Mouse (Mus musculus): ENCODE measurements around the gene Tmem25. TPM values are rescaled to one million over a fixed set of nuclear protein-coding genes. Genes with fewer than 3 reads are reported as not detected.
A peak's percentile ranks its signal among the peaks of the same experiment; 100 is the strongest.

The Tmem25 gene
- polyA plus RNA-seq, 1 experiment from 2014 or later, result 2.3 TPM

- 94% methylated on average over 10 of the region's 10 CpGs for WGBS
- Histone ChIP-seq H3K27ac (no peak overlapping the region), H3K9me3 (no peaks in the 10 kb centered on the region), H3K9ac (no peak overlapping the region), H3K4me3 (no peak overlapping the region), H3K27me3 (no peaks in the 10 kb centered on the region), H3K4me2 (no peak overlapping the region), H3K4me1 (no peaks in the 10 kb centered on the region), H3K36me3 (peaks cover 79% of the 10 kb centered on the region)
- ATAC-seq (ENCODE audit: insufficient number of reproducible peaks, low FRiP score, low TSS enrichment, low read depth), result no peak
Measured at GRCm38 (mm10) chr9:44807778-44808177, 8.7 kb upstream of the Tmem25 start.

- no peaks in the 10 kb centered on the region for H3K9me3 ChIP-seq
- no peaks in the 10 kb centered on the region for H3K4me1 ChIP-seq
- no peak overlapping the region for H3K27ac ChIP-seq
- peaks cover 73% of the 10 kb centered on the region for H3K36me3 ChIP-seq
- no peak overlapping the region for H3K4me3 ChIP-seq
- WGBS, result 64% methylated on average over 5 of the region's 5 CpGs
- no peak overlapping the region for H3K9ac ChIP-seq
- no peaks in the 10 kb centered on the region for H3K27me3 ChIP-seq
- no peak for ATAC-seq (ENCODE audit: insufficient number of reproducible peaks, low FRiP score, low TSS enrichment, low read depth)
- H3K4me2 ChIP-seq, result no peak overlapping the region
Measured at GRCm38 (mm10) chr9:44807141-44807540, 8.0 kb upstream of the Tmem25 start.

- no peak for ATAC-seq (ENCODE audit: insufficient number of reproducible peaks, low FRiP score, low TSS enrichment, low read depth)
- Histone ChIP-seq H3K36me3 (peaks cover 58% of the 10 kb centered on the region), H3K27ac (no peak overlapping the region), H3K4me3 (no peak overlapping the region), H3K27me3 (no peaks in the 10 kb centered on the region; the same call in 1 of the 2 replicates), H3K4me1 (no peaks in the 10 kb centered on the region), H3K4me2 (no peak overlapping the region), H3K9me3 (no peaks in the 10 kb centered on the region), H3K9ac (no peak overlapping the region)
- 95% methylated on average over 5 of the region's 5 CpGs for WGBS
Measured at GRCm38 (mm10) chr9:44805536-44805935, 6.4 kb upstream of the Tmem25 start.

- Histone ChIP-seq H3K4me2 (no peak overlapping the region), H3K9me3 (no peaks in the 10 kb centered on the region), H3K36me3 (peaks cover 50% of the 10 kb centered on the region), H3K9ac (no peak overlapping the region), H3K27me3 (no peaks in the 10 kb centered on the region; the same call in 1 of the 2 replicates), H3K4me1 (peaks cover 6% of the 10 kb centered on the region; the same call in 1 of the 2 replicates), H3K27ac (no peak overlapping the region), H3K4me3 (no peak overlapping the region)
- WGBS, result 87% methylated on average over 10 of the region's 10 CpGs
- ATAC-seq (ENCODE audit: insufficient number of reproducible peaks, low FRiP score, low TSS enrichment, low read depth), result no peak
Measured at GRCm38 (mm10) chr9:44804678-44805077, 5.6 kb upstream of the Tmem25 start.

- Histone ChIP-seq H3K9ac (no peak within 1 kb of the TSS), H3K4me3 (no peak within 1 kb of the TSS), H3K27me3 (peaks cover 10% of the 10 kb centered on the region), H3K36me3 (peaks cover 32% of the 10 kb centered on the region), H3K27ac (no peak within 1 kb of the TSS), H3K4me2 (no peak within 1 kb of the TSS), H3K4me1 (peaks cover 20% of the 10 kb centered on the region), H3K9me3 (no peaks in the 10 kb centered on the region)
- WGBS, result 69% methylated on average over 4 of the region's 4 CpGs
- no peak for ATAC-seq (ENCODE audit: insufficient number of reproducible peaks, low FRiP score, low TSS enrichment, low read depth)
Measured at GRCm38 (mm10) chr9:44802808-44803450, 3.8 kb upstream of the Tmem25 start, which contains the start of gene Ttc36. Gene Ttc36 (minus strand): TSS chr9:44803072.

GRCm38 (mm10) chr9:44801669-44802068 is 2.6 kb upstream of the Tmem25 start:
- H3K9ac ChIP-seq, result no peak overlapping the region
- H3K27me3 ChIP-seq, result peaks cover 17% of the 10 kb centered on the region
- H3K9me3 ChIP-seq, result no peaks in the 10 kb centered on the region
- peaks cover 20% of the 10 kb centered on the region for H3K36me3 ChIP-seq
- 79% methylated on average over 6 of the region's 6 CpGs for WGBS
- no peak overlapping the region for H3K4me2 ChIP-seq
- H3K27ac ChIP-seq, result no peak overlapping the region
- H3K4me3 ChIP-seq, result no peak overlapping the region
- no peak for ATAC-seq (ENCODE audit: insufficient number of reproducible peaks, low FRiP score, low TSS enrichment, low read depth)
- peaks cover 20% of the 10 kb centered on the region for H3K4me1 ChIP-seq

GRCm38 (mm10) chr9:44799958-44800324 is 834 bp upstream of the Tmem25 start:
- Histone ChIP-seq H3K4me3 (peak overlapping the region; percentile 64), H3K27me3 (peaks cover 17% of the 10 kb centered on the region), H3K4me2 (peak overlapping the region; percentile 98), H3K36me3 (peaks cover 4% of the 10 kb centered on the region), H3K27ac (no peak overlapping the region), H3K9ac (no peak overlapping the region), H3K9me3 (no peaks in the 10 kb centered on the region), H3K4me1 (peaks cover 20% of the 10 kb centered on the region)
- ATAC-seq (ENCODE audit: insufficient number of reproducible peaks, low FRiP score, low TSS enrichment, low read depth), result no peak
- 43% methylated on average over 9 of the region's 9 CpGs for WGBS

- no peak overlapping the region for H3K9ac ChIP-seq
- H3K4me2 ChIP-seq, result peak overlapping the region; percentile 98; the same call in 1 of the 2 replicates
- H3K36me3 ChIP-seq, result no peaks in the 10 kb centered on the region
- H3K27ac ChIP-seq, result no peak overlapping the region
- 43% methylated on average over 7 of the region's 7 CpGs for WGBS
- no peaks in the 10 kb centered on the region for H3K9me3 ChIP-seq
- peaks cover 20% of the 10 kb centered on the region for H3K4me1 ChIP-seq
- H3K4me3 ChIP-seq, result peak overlapping the region; percentile 64; the same call in 1 of the 2 replicates
- ATAC-seq (ENCODE audit: insufficient number of reproducible peaks, low FRiP score, low TSS enrichment, low read depth), result no peak
- H3K27me3 ChIP-seq, result peaks cover 17% of the 10 kb centered on the region
Measured at GRCm38 (mm10) chr9:44798298-44798697, 809 bp downstream of the Tmem25 start.

- Histone ChIP-seq H3K36me3 (peaks cover 46% of the 10 kb centered on the region), H3K9ac (no peak overlapping the region), H3K27me3 (peaks cover 6% of the 10 kb centered on the region), H3K4me2 (no peak overlapping the region), H3K4me3 (no peak overlapping the region), H3K9me3 (no peaks in the 10 kb centered on the region), H3K4me1 (no peaks in the 10 kb centered on the region), H3K27ac (peak overlapping the region; percentile 59; the same call in 1 of the 2 replicates)
- WGBS, result 59% methylated on average over 9 of the region's 9 CpGs
- peak; percentile 36; the same call in 1 of the 2 replicates for ATAC-seq (ENCODE audit: insufficient number of reproducible peaks, low FRiP score, low TSS enrichment, low read depth)
Measured at GRCm38 (mm10) chr9:44792842-44793241, 6.3 kb downstream of the Tmem25 start.

- H3K4me1 ChIP-seq, result peaks cover 9% of the 10 kb centered on the region; the same call in 1 of the 2 replicates
- H3K9me3 ChIP-seq, result no peaks in the 10 kb centered on the region
- peak overlapping the region; percentile 69 for H3K4me2 ChIP-seq
- WGBS, result under 1% methylated on average over 41 of the region's 41 CpGs
- peak overlapping the region; percentile 84 for H3K9ac ChIP-seq
- peak; percentile 93 for ATAC-seq (ENCODE audit: insufficient number of reproducible peaks, low FRiP score, low TSS enrichment, low read depth)
- H3K27ac ChIP-seq, result peak overlapping the region; percentile 93
- H3K4me3 ChIP-seq, result peak overlapping the region; percentile 72
- peaks cover 17% of the 10 kb centered on the region for H3K36me3 ChIP-seq
- no peaks in the 10 kb centered on the region for H3K27me3 ChIP-seq
Measured at GRCm38 (mm10) chr9:44772750-44773651, 26.1 kb downstream of the Tmem25 start.

- WGBS, result 30% methylated on average over 5 of the region's 5 CpGs
- peaks cover 9% of the 10 kb centered on the region; the same call in 1 of the 2 replicates for H3K4me1 ChIP-seq
- no peak for ATAC-seq (ENCODE audit: insufficient number of reproducible peaks, low FRiP score, low TSS enrichment, low read depth)
- H3K4me2 ChIP-seq, result no peak overlapping the region
- no peak overlapping the region for H3K9ac ChIP-seq
- H3K9me3 ChIP-seq, result no peaks in the 10 kb centered on the region
- H3K36me3 ChIP-seq, result peaks cover 17% of the 10 kb centered on the region
- no peaks in the 10 kb centered on the region for H3K27me3 ChIP-seq
- peak overlapping the region; percentile 47; the same call in 1 of the 2 replicates for H3K27ac ChIP-seq
- peak overlapping the region; percentile 72; the same call in 1 of the 2 replicates for H3K4me3 ChIP-seq
Measured at GRCm38 (mm10) chr9:44772392-44772749, 26.7 kb downstream of the Tmem25 start.

- Histone ChIP-seq H3K4me2 (no peak overlapping the region), H3K9me3 (no peaks in the 10 kb centered on the region), H3K4me1 (peaks cover 11% of the 10 kb centered on the region), H3K9ac (no peak overlapping the region), H3K36me3 (peaks cover 16% of the 10 kb centered on the region), H3K27me3 (no peaks in the 10 kb centered on the region), H3K27ac (no peak overlapping the region), H3K4me3 (no peak overlapping the region)
- WGBS, result 87% methylated on average over 5 of the region's 5 CpGs
- ATAC-seq (ENCODE audit: insufficient number of reproducible peaks, low FRiP score, low TSS enrichment, low read depth), result no peak
Measured at GRCm38 (mm10) chr9:44771376-44771775, 27.7 kb downstream of the Tmem25 start.
